ENCODE assay signal across 22 mouse cellular contexts in the genomic region with DNA sequence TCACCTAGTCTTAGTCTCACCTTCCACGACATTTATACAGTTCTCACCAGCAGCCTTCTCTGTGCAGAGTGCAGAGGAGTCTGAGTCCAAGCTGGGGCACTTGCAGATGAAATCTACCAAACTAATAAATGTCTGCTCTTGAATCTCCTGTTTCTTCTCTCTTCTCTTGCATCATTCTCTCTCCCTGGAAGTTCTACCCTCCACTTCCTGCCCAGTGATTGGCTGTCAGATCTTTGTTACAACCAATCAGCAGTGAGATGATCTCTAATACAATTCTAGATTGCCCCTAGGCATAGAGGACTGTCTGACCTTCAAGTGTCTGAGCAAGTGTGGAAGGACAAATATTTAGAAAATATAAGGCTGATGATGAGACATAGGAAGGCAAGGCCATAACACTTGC. TPM values are rescaled to one million over a fixed set of nuclear protein-coding genes. Genes with fewer than 3 reads are reported as not detected.
"Had no signal": no experiment of that assay in that cellular context is flagged by ENCODE, and none has a peak within 500 bp of the region (broad histone marks: within the 10 kb centered on the region; RNA-seq: fewer than 3 reads in every experiment).

No protein-coding gene starts in this region.

- DNase-seq: retina, postnatal 1 day; right cerebral cortex, adult 18-20 months; right cerebral cortex, postnatal 14 days; right cerebral cortex, postnatal 25 days; right cerebral cortex, postnatal 4 days; spleen, adult 18-20 months; thymus, adult 18-20 months; thymus, adult 2 months; thymus, postnatal 14 days; thymus, postnatal 36 days; thymus, postnatal 4 days had no signal

- H3K27ac ChIP-seq: neural tube, embryonic 13.5 days; neural tube, embryonic 15.5 days; stomach, embryonic 15.5 days; stomach, postnatal 0 days had no signal

- H3K4me2 ChIP-seq: neural tube, embryonic 13.5 days; neural tube, embryonic 15.5 days; stomach, embryonic 15.5 days had no signal

- H3K4me3 ChIP-seq: neural tube, embryonic 13.5 days; neural tube, embryonic 15.5 days; stomach, embryonic 15.5 days had no signal

- H3K4me1 ChIP-seq: neural tube, embryonic 13.5 days; neural tube, embryonic 15.5 days had no signal

- H3K27me3 ChIP-seq: neural tube, embryonic 13.5 days; neural tube, embryonic 15.5 days; stomach, embryonic 15.5 days had no signal

- H3K36me3 ChIP-seq: neural tube, embryonic 13.5 days; neural tube, embryonic 15.5 days; stomach, embryonic 15.5 days had no signal

- H3K9ac ChIP-seq: neural tube, embryonic 13.5 days; neural tube, embryonic 15.5 days; stomach, embryonic 15.5 days had no signal

- H3K9me3 ChIP-seq: neural tube, embryonic 13.5 days; neural tube, embryonic 15.5 days; stomach, embryonic 15.5 days had no signal

RNA-seq across cellular contexts. Expression of gene Lgals12, which starts 30.8 kb away (rescaled TPM):
- total RNA-seq: neutrophil, adult 5-6 weeks had no signal

RNA-seq across cellular contexts. Expression of gene Hrasls5, which starts 36.2 kb away (rescaled TPM):
- total RNA-seq: neutrophil, adult 5-6 weeks had no signal
- polyA plus RNA-seq: neural tube, embryonic 13.5 days; neural tube, embryonic 14.5 days; neural tube, embryonic 15.5 days; small intestine, adult 2 months; spleen, adult 2 months; stomach, embryonic 14.5 days; stomach, embryonic 15.5 days; stomach, embryonic 16.5 days; urinary bladder, adult 2 months had no signal
